Mouse (Mus musculus): ENCODE data around the gene Atp8a2. TPM values are rescaled to one million over a fixed set of nuclear protein-coding genes. Genes with fewer than 3 reads are reported as not detected.

Atp8a2 gene
- polyA plus RNA-seq, 1 experiment = 0.01 TPM

DNA sequence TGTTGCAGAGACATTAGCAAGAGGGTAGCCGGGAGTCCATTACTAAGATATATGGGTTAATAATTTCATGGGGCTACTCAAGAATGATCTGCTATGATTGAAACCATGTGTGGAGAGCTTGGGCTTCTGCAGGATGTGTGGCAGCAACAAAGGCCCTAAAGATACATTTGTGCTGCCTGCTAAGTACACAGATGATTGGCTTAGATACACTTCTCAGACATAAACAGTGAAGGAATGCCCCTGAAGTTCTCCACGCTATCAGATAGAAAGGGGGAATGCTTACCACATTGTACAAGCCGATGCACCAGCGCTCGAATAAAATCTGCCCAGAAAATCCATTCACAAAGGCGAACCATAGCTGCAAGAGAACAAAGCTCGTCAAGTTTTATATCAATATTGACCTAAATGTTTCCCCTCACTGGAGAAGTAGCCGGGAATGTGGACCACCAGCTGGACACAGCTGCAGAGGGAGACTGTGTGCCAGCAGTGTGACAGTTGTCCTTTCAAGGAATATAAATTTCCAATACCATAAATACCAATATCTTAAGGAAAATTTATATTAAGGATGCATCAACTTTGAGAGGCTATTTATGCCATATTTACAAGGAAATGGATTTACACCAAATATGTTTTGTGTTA lies 394.9 kb downstream of the Atp8a2 start:
- Histone ChIP-seq H3K4me2 (ENCODE audit: low read depth) (no peak overlapping the region), H3K79me2 (ENCODE audit: control insufficient read depth, insufficient read depth) (no peaks in the 10 kb centered on the region), H3K4me3 (no peak overlapping the region), H3ac (ENCODE audit: control insufficient read depth, insufficient read length) (no peak overlapping the region), H3K36me3 (ENCODE audit: control insufficient read depth, insufficient read depth) (no peaks in the 10 kb centered on the region), H3K27me3 (ENCODE audit: control insufficient read depth, insufficient read depth, insufficient read length) (no peaks in the 10 kb centered on the region)
- no peak for TF ChIP-seq REST (IDR thresholded peaks at IDR 0.05; ENCODE audit: insufficient read depth, insufficient read length)
- TF ChIP-seq POLR2A (IDR thresholded peaks at IDR 0.05; ENCODE audit: insufficient read length, low read depth) = no peak
- TF ChIP-seq POLR2AphosphoS2 (IDR thresholded peaks at IDR 0.05; ENCODE audit: insufficient read length, low read depth) = no peak
- TF ChIP-seq MYOG (IDR thresholded peaks at IDR 0.05; ENCODE audit: control insufficient read depth in 1 of 3, insufficient read depth in 1 of 3, insufficient read length in 2 of 3, low read depth in 2 of 3) = no peak
- TF ChIP-seq TCF12 (IDR thresholded peaks at IDR 0.05; ENCODE audit: insufficient read depth, poor library complexity, severe bottlenecking) = no peak
- TF ChIP-seq MAX (IDR thresholded peaks at IDR 0.05; ENCODE audit: low read depth) = no peak

DNA sequence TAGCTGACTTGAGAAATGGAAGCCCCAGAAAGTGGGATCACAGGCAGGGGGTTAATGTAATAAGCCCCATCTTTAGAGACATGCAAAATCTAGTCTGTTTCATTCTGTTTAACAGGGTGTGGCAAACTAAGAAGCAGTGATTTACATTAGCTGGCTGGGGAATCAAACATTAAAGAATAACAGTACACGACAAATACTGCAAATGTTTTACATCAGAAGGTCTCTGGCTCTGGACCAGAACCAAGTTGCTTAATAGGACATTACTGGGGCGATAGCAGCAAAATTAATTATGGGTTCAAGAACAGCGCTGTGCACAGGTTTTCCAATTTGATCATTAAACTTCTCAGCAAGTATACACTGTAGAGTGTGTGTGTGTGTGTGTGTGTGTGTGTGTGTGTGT lies 397.5 kb downstream of the Atp8a2 start:
- Histone ChIP-seq H3K4me3 (no peak overlapping the region), H3K79me2 (ENCODE audit: control insufficient read depth, insufficient read depth) (no peaks in the 10 kb centered on the region), H3K27me3 (ENCODE audit: control insufficient read depth, insufficient read depth, insufficient read length) (no peaks in the 10 kb centered on the region), H3K4me2 (ENCODE audit: low read depth) (no peak overlapping the region), H3K36me3 (ENCODE audit: control insufficient read depth, insufficient read depth) (no peaks in the 10 kb centered on the region), H3ac (ENCODE audit: control insufficient read depth, insufficient read length) (no peak overlapping the region)
- TF ChIP-seq SRF (IDR thresholded peaks at IDR 0.05; ENCODE audit: control insufficient read depth, insufficient read length, low read depth) (no peak), CEBPB (IDR thresholded peaks at IDR 0.05; ENCODE audit: insufficient read depth, poor library complexity, severe bottlenecking) (no peak), USF1 (IDR thresholded peaks at IDR 0.05; ENCODE audit: low read depth) (no peak), E2F4 (IDR thresholded peaks at IDR 0.05; ENCODE audit: insufficient read depth) (no peak), REST (IDR thresholded peaks at IDR 0.05; ENCODE audit: insufficient read depth, insufficient read length) (no peak), POLR2A (IDR thresholded peaks at IDR 0.05; ENCODE audit: insufficient read length, low read depth) (no peak), TCF3 (IDR thresholded peaks at IDR 0.05; ENCODE audit: insufficient read length, low read depth) (no peak), MAX (IDR thresholded peaks at IDR 0.05; ENCODE audit: low read depth) (no peak), TCF12 (IDR thresholded peaks at IDR 0.05; ENCODE audit: insufficient read depth, poor library complexity, severe bottlenecking) (no peak), MYOD1 (IDR thresholded peaks at IDR 0.05; ENCODE audit: control insufficient read depth in 1 of 3, insufficient read length in 2 of 3, low read depth in 2 of 3) (no peak), MYOG (IDR thresholded peaks at IDR 0.05; ENCODE audit: control insufficient read depth in 1 of 3, insufficient read depth in 1 of 3, insufficient read length in 2 of 3, low read depth in 2 of 3) (no peak), POLR2AphosphoS2 (IDR thresholded peaks at IDR 0.05; ENCODE audit: insufficient read length, low read depth) (no peak)

DNA sequence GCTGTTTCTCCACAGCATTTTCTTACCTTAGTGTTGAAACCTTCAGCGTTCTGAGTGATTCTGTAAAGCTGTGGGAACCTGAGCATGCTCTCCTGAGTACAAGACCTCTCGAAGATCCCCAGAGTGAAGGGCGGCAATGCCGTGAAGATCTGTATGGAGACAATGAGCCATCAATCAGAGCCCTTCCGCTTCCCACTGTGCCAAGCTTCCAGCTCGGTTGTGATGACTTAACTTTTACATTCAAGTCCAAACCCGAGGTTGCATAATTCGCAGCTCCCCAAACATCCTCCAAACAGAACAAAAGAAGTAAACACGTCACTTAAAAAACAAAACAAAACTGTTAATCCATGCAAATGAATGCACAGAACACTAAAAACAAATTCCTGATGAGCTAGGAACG lies 403.1 kb downstream of the Atp8a2 start:
- TF ChIP-seq POLR2A (IDR thresholded peaks at IDR 0.05; ENCODE audit: insufficient read length, low read depth) (no peak), TCF3 (IDR thresholded peaks at IDR 0.05; ENCODE audit: insufficient read length, low read depth) (no peak), REST (IDR thresholded peaks at IDR 0.05; ENCODE audit: insufficient read depth, insufficient read length) (no peak), CEBPB (IDR thresholded peaks at IDR 0.05; ENCODE audit: insufficient read depth, poor library complexity, severe bottlenecking) (no peak), MYOD1 (IDR thresholded peaks at IDR 0.05; ENCODE audit: control insufficient read depth in 1 of 3, insufficient read length in 2 of 3, low read depth in 2 of 3) (no peak), E2F4 (IDR thresholded peaks at IDR 0.05; ENCODE audit: insufficient read depth) (no peak), POLR2AphosphoS2 (IDR thresholded peaks at IDR 0.05; ENCODE audit: insufficient read length, low read depth) (no peak), SRF (IDR thresholded peaks at IDR 0.05; ENCODE audit: control insufficient read depth, insufficient read length, low read depth) (no peak), USF1 (IDR thresholded peaks at IDR 0.05; ENCODE audit: low read depth) (no peak), TCF12 (IDR thresholded peaks at IDR 0.05; ENCODE audit: insufficient read depth, poor library complexity, severe bottlenecking) (no peak), MAX (IDR thresholded peaks at IDR 0.05; ENCODE audit: low read depth) (no peak), MYOG (IDR thresholded peaks at IDR 0.05; ENCODE audit: control insufficient read depth in 1 of 3, insufficient read depth in 1 of 3, insufficient read length in 2 of 3, low read depth in 2 of 3) (no peak)
- Histone ChIP-seq H3K4me3 (no peak overlapping the region), H3K27me3 (ENCODE audit: control insufficient read depth, insufficient read depth, insufficient read length) (no peaks in the 10 kb centered on the region), H3K79me2 (ENCODE audit: control insufficient read depth, insufficient read depth) (no peaks in the 10 kb centered on the region), H3K36me3 (ENCODE audit: control insufficient read depth, insufficient read depth) (no peaks in the 10 kb centered on the region), H3K4me2 (ENCODE audit: low read depth) (no peak overlapping the region), H3ac (ENCODE audit: control insufficient read depth, insufficient read length) (no peak overlapping the region)

- H3K36me3 ChIP-seq (ENCODE audit: control insufficient read depth, insufficient read depth) = no peaks in the 10 kb centered on the region
- no peaks in the 10 kb centered on the region for H3K79me2 ChIP-seq (ENCODE audit: control insufficient read depth, insufficient read depth)
- H3K4me2 ChIP-seq (ENCODE audit: low read depth) = no peak overlapping the region
- no peak overlapping the region for H3K4me3 ChIP-seq
- H3K27me3 ChIP-seq (ENCODE audit: control insufficient read depth, insufficient read depth, insufficient read length) = no peaks in the 10 kb centered on the region
- no peak overlapping the region for H3ac ChIP-seq (ENCODE audit: control insufficient read depth, insufficient read length)
- TF ChIP-seq REST (IDR thresholded peaks at IDR 0.05; ENCODE audit: insufficient read depth, insufficient read length) (no peak), TCF12 (IDR thresholded peaks at IDR 0.05; ENCODE audit: insufficient read depth, poor library complexity, severe bottlenecking) (no peak), E2F4 (IDR thresholded peaks at IDR 0.05; ENCODE audit: insufficient read depth) (no peak), TCF3 (IDR thresholded peaks at IDR 0.05; ENCODE audit: insufficient read length, low read depth) (no peak), USF1 (IDR thresholded peaks at IDR 0.05; ENCODE audit: low read depth) (no peak), POLR2AphosphoS2 (IDR thresholded peaks at IDR 0.05; ENCODE audit: insufficient read length, low read depth) (no peak), MYOD1 (IDR thresholded peaks at IDR 0.05; ENCODE audit: control insufficient read depth in 1 of 3, insufficient read length in 2 of 3, low read depth in 2 of 3) (no peak), CEBPB (IDR thresholded peaks at IDR 0.05; ENCODE audit: insufficient read depth, poor library complexity, severe bottlenecking) (no peak), POLR2A (IDR thresholded peaks at IDR 0.05; ENCODE audit: insufficient read length, low read depth) (no peak), MYOG (IDR thresholded peaks at IDR 0.05; ENCODE audit: control insufficient read depth in 1 of 3, insufficient read depth in 1 of 3, insufficient read length in 2 of 3, low read depth in 2 of 3) (no peak), SRF (IDR thresholded peaks at IDR 0.05; ENCODE audit: control insufficient read depth, insufficient read length, low read depth) (no peak), MAX (IDR thresholded peaks at IDR 0.05; ENCODE audit: low read depth) (no peak)
Observed at GRCm38 (mm10) chr14:59783348-59784341, 413.3 kb downstream of the Atp8a2 start.

Data from myocyte (in vitro differentiated cells).